Mouse (Mus musculus) gastrocnemius, postnatal 14 days (tissue): ENCODE measurements at regions not wholly inside any gene's neighbourhood (a gene's known extent, or its start where the extent isn't known, plus 50 kb on each side); places are given as distances from the start of the nearest gene placed in this dataset.

ENCODE experiments used
- DNase-seq: peaks from one replicate; pipeline ENCODE4 v3.0.0; 2021; ENCODE audit warnings: mixed read lengths
- intact Hi-C: fragments of 180-260 bp; cut with DNase I; formaldehyde crosslinking; loops from one replicate; pipeline ENCODE4 v1.15.1; 2025; ENCODE audit warnings: low total_unique reads

DNA sequence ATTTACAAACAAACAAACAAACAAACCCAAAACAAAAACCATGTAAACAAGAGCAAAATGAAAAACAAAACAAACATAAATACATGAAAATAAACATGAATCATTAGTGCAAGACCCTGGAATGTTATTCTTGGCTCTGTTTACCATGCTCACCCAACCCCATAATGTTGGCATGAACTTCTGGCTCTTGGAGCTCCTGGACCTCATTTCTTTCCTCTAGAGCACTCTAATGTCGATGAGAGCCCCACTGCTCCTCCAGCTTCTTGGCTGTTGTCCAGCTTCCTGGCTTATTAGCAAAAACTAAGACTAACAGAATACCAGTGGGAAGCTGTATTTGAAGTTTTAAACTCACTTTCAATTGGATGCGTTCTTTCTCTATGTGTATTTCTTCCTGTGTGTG is 81.3 kb upstream of the Gm21830 start:
- DNase-seq: peak; percentile 36
- intact Hi-C loops: no loop called here

DNA sequence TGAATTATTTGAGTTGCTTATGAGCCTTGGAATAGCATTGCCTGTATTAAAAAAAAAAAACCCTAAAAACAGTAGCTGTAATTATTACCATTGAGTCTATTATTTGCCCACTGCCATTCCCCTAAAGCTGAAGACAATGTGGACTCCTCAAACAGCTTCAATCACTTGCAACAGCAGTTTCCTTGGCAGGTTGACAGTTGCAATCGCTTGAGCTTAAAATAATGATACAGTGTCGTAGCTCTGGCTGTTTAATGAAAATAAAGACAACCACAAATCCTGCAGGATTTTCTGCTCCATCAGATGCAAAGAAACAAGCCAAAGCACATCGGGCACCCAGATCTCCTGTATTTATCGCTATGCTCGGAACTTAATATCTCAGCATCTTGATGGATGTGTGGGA is 68.8 kb upstream of the Gm21830 start:
- intact Hi-C loops: no loop called here
- DNase-seq: no peak
